Mouse (Mus musculus) embryonic facial prominence, embryonic 15.5 days (tissue): ENCODE results near the gene Ppfibp1. TPM values are rescaled to one million over a fixed set of nuclear protein-coding genes. Genes with fewer than 3 reads are reported as not detected.

Experiments used
- ATAC-seq: fragments of 200-750 bp; cut with Nextera tagmentation; 2 replicates; pipeline ENCODE4 v1.8.0; 2017; ENCODE audit warnings: low read depth, moderate TSS enrichment; ENCODE audit not compliant: insufficient number of reproducible peaks, low FRiP score, low TSS enrichment
- H3K27ac ChIP-seq: fragments of 300-500 bp; sonication (generic); replicated peaks from 2 replicates; pipeline ENCODE4 v1.5.1; 2015; ENCODE audit warnings: mild to moderate bottlenecking, inconsistent platforms
- H3K27me3 ChIP-seq: fragments of 300-500 bp; sonication (generic); 2 replicates; pipeline ENCODE4 v1.6.1; 2015; ENCODE audit warnings: inconsistent platforms
- H3K36me3 ChIP-seq: fragments of 300-500 bp; sonication (generic); 2 replicates; pipeline ENCODE4 v1.6.1; 2015; ENCODE audit warnings: mild to moderate bottlenecking, inconsistent platforms
- H3K4me1 ChIP-seq: fragments of 300-500 bp; sonication (generic); 2 replicates; pipeline ENCODE4 v1.6.1; 2015; ENCODE audit warnings: inconsistent platforms
- H3K4me2 ChIP-seq: fragments of 300-500 bp; sonication (generic); replicated peaks from 2 replicates; pipeline ENCODE4 v1.6.1; 2015; ENCODE audit warnings: mild to moderate bottlenecking, inconsistent platforms
- H3K4me3 ChIP-seq: fragments of 300-500 bp; sonication (generic); replicated peaks from 2 replicates; pipeline ENCODE4 v1.5.1; 2015; ENCODE audit warnings: mild to moderate bottlenecking, inconsistent platforms
- H3K9ac ChIP-seq: fragments of 300-500 bp; sonication (generic); 2 replicates; pipeline ENCODE4 v1.6.1; 2015; ENCODE audit warnings: inconsistent platforms
- H3K9me3 ChIP-seq: fragments of 300-500 bp; sonication (generic); replicated peaks from 2 replicates; pipeline ENCODE4 v1.6.1; 2016; ENCODE audit warnings: inconsistent platforms
- WGBS: fragments of 180-500 bp; shearing (Covaris S2); methylation state at CpG from one replicate; pipeline ENCODE4 v1.1.7; 2015; 5-methylcytosine and 5-hydroxymethylcytosine counted together
- polyA plus RNA-seq: library from polyadenylated mRNA; unstranded; fragments of >200 nt; fragmentation: Nextera tagmentation; extraction: Ambion mirVana; gene quantifications from 2 replicates; pipeline ENCODE4 v1.2.1, GENCODE M21; 2015

Gene Ppfibp1
- polyA plus RNA-seq, 1 experiment from 2014 or later = 54.2 TPM

DNA sequence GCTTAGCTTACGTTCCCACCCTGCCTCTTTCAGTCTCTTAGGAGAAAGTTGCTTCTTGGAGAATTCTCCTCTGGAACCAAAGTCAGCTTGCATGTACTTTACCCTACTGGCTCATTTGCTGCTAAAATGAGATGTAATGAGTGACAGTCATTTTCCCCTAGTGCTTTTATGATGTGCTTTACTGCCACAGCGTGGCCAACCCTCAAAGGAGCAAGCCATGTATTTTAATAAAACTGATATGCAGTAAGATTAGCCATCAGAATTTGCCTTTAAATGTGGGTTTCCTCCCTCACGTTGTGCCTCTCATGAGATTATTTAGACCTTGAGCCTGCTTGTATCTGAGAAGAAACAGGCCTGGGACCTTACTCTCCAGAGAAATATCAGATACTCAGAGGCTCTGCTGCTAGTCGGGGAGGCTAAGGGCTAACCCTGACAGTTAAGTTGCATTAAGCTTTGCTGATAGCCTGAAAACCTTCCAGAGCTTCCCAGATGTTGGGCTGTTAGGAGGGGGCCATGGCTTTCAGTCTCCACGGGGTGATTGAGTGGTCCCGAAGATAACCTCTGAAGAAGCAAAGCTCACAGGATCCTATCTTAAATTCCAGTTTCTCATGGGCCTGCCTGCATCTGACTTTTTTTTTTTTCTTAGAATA, 73.7 kb downstream of the Ppfibp1 start:
- WGBS = 47% methylated on average over 6 of the region's 6 CpGs
- ATAC-seq = no peak
- no peaks in the 10 kb centered on the region for H3K27me3 ChIP-seq
- no peaks in the 10 kb centered on the region for H3K9me3 ChIP-seq
- no peak overlapping the region for H3K9ac ChIP-seq
- no peaks in the 10 kb centered on the region for H3K36me3 ChIP-seq
- no peak overlapping the region for H3K4me3 ChIP-seq
- no peak overlapping the region; the same call in 1 of the 2 replicates for H3K27ac ChIP-seq
- peaks cover 21% of the 10 kb centered on the region; the same call in 1 of the 2 replicates for H3K4me1 ChIP-seq
- H3K4me2 ChIP-seq = no peak overlapping the region

DNA sequence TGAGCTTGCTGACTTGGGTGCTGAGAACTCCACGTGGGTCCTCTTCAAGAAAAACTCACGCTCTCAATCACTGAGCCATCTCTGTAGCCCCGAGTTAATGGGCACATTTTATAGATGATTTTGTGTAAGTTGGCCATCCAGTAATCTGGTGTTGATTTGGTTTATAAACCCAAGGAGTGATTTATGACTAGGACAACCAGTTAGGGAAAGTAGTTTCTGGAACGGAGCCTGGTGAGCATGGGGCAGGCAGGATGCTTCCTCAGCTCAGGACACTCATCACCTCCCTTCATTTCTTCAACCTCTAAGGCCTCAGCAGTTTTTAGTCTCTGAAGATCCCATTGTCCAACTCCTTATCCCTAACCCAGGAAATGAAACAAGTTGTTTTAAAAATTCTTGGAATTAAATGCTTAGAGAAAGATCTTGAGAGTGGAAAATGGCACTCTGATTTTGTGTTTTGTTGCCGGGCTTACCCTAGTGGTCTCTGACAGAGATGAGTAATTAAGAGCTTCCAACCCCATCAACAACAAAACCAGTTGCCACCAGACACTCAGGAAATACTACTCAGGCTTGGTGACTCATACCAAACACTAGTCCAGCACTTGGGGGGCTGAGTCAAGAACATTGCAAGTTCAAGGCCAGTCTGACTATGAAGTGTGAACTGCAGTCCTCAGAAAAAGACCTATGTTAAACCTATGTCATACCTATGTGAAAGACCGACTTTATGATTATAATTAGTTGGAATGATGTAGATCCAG, 75.3 kb downstream of the Ppfibp1 start:
- WGBS = 85% methylated on average over 6 of the region's 6 CpGs
- Histone ChIP-seq H3K4me2 (no peak overlapping the region), H3K9me3 (no peaks in the 10 kb centered on the region), H3K4me1 (peaks cover 26% of the 10 kb centered on the region; the same call in 1 of the 2 replicates), H3K9ac (no peak overlapping the region), H3K4me3 (no peak overlapping the region), H3K27ac (no peak overlapping the region), H3K27me3 (no peaks in the 10 kb centered on the region), H3K36me3 (no peaks in the 10 kb centered on the region)
- no peak for ATAC-seq

- 90% methylated on average over 13 of the region's 13 CpGs for whole genome bisulfite sequencing
- Histone ChIP-seq H3K4me1 (peaks cover 20% of the 10 kb centered on the region; the same call in 1 of the 2 replicates), H3K27ac (no peak overlapping the region), H3K4me3 (no peak overlapping the region), H3K9me3 (no peaks in the 10 kb centered on the region), H3K27me3 (no peaks in the 10 kb centered on the region), H3K9ac (no peak overlapping the region), H3K4me2 (no peak overlapping the region), H3K36me3 (no peaks in the 10 kb centered on the region)
- ATAC-seq = no peak
These were observed 77.0 kb downstream of the Ppfibp1 start for GRCm38 (mm10) chr6:146965139-146965772.

DNA sequence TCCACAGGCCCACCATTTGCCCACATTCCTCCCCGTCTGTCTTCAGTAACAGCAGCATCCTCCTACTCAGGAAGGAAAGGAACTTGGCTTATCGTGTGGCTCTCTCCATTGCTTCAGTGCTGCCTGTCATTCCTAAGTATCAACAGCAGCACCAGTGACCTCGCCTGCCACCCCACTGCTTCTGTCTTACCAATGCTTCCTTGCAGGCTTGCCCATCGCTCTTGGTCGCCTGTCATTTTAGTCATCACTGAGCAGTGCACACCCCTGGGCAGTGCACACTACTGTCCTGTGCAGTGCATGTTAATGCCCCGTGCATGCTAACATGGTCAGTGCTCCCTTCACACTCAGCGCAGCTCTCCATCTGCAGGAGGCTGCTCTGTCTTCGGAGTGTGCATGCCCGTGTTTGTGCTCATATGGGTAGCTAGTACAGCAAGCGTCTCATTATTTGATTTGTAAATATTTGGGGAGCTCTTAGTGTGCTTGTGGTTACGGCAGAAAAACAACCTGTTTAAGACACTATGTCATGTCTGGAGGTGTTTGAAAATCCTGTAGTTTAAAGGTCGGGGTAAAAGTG, 78.2 kb downstream of the Ppfibp1 start:
- Histone ChIP-seq H3K4me2 (no peak overlapping the region), H3K9ac (no peak overlapping the region), H3K36me3 (no peaks in the 10 kb centered on the region), H3K27ac (no peak overlapping the region), H3K27me3 (no peaks in the 10 kb centered on the region), H3K4me1 (0 out of 2 replicates have a peak, but pooled peaks cover 12% of the 10 kb centered on the region), H3K9me3 (no peaks in the 10 kb centered on the region), H3K4me3 (no peak overlapping the region)
- WGBS = 67% methylated on average over 12 of the region's 12 CpGs
- ATAC-seq = no peak

- Histone ChIP-seq H3K4me2 (no peak overlapping the region), H3K36me3 (no peaks in the 10 kb centered on the region), H3K9ac (no peak overlapping the region), H3K4me3 (no peak overlapping the region), H3K4me1 (0 out of 2 replicates have a peak, but pooled peaks cover 8% of the 10 kb centered on the region), H3K9me3 (no peaks in the 10 kb centered on the region), H3K27ac (no peak overlapping the region), H3K27me3 (no peaks in the 10 kb centered on the region)
- WGBS = 64% methylated on average over 6 of the region's 6 CpGs
- no peak for ATAC-seq
These were observed 79.5 kb downstream of the Ppfibp1 start for GRCm38 (mm10) chr6:146967836-146968235.

- no peaks in the 10 kb centered on the region for H3K36me3 ChIP-seq
- no peak overlapping the region for H3K9ac ChIP-seq
- no peaks in the 10 kb centered on the region for H3K9me3 ChIP-seq
- H3K27me3 ChIP-seq = no peaks in the 10 kb centered on the region
- H3K27ac ChIP-seq = no peak overlapping the region
- no peak overlapping the region for H3K4me3 ChIP-seq
- 59% methylated on average over 3 of the region's 3 CpGs for WGBS
- no peak for ATAC-seq
- peaks cover 18% of the 10 kb centered on the region; the same call in 1 of the 2 replicates for H3K4me1 ChIP-seq
- no peak overlapping the region for H3K4me2 ChIP-seq
These were observed 82.5 kb downstream of the Ppfibp1 start for GRCm38 (mm10) chr6:146970811-146971210.

GRCm38 (mm10) chr6:146971366-146971765, 83.1 kb downstream of the Ppfibp1 start:
- no peaks in the 10 kb centered on the region for H3K36me3 ChIP-seq
- no peak for ATAC-seq
- H3K27ac ChIP-seq = no peak overlapping the region
- no peaks in the 10 kb centered on the region for H3K27me3 ChIP-seq
- H3K4me2 ChIP-seq = no peak overlapping the region
- no peak overlapping the region for H3K4me3 ChIP-seq
- H3K9me3 ChIP-seq = no peaks in the 10 kb centered on the region
- H3K9ac ChIP-seq = no peak overlapping the region
- H3K4me1 ChIP-seq = peaks cover 18% of the 10 kb centered on the region; the same call in 1 of the 2 replicates
- 44% methylated on average over 3 of the region's 3 CpGs for WGBS

GRCm38 (mm10) chr6:146972009-146972408, 83.7 kb downstream of the Ppfibp1 start:
- H3K9me3 ChIP-seq = no peaks in the 10 kb centered on the region
- WGBS = 64% methylated on average over 6 of the region's 6 CpGs
- H3K4me2 ChIP-seq = no peak overlapping the region
- H3K4me1 ChIP-seq = peaks cover 18% of the 10 kb centered on the region; the same call in 1 of the 2 replicates
- no peak for ATAC-seq
- H3K4me3 ChIP-seq = no peak overlapping the region
- H3K27me3 ChIP-seq = no peaks in the 10 kb centered on the region
- peaks cover 3% of the 10 kb centered on the region; the same call in 1 of the 2 replicates for H3K36me3 ChIP-seq
- H3K27ac ChIP-seq = no peak overlapping the region
- H3K9ac ChIP-seq = no peak overlapping the region

GRCm38 (mm10) chr6:146972740-146973139, 84.5 kb downstream of the Ppfibp1 start:
- 68% methylated on average over 1 of the region's 1 CpGs for WGBS
- peaks cover 9% of the 10 kb centered on the region; the same call in 1 of the 2 replicates for H3K36me3 ChIP-seq
- no peak overlapping the region for H3K9ac ChIP-seq
- H3K27ac ChIP-seq = no peak overlapping the region
- no peak overlapping the region for H3K4me3 ChIP-seq
- no peak for ATAC-seq
- H3K9me3 ChIP-seq = no peaks in the 10 kb centered on the region
- H3K27me3 ChIP-seq = no peaks in the 10 kb centered on the region
- H3K4me2 ChIP-seq = no peak overlapping the region
- peaks cover 18% of the 10 kb centered on the region; the same call in 1 of the 2 replicates for H3K4me1 ChIP-seq

DNA sequence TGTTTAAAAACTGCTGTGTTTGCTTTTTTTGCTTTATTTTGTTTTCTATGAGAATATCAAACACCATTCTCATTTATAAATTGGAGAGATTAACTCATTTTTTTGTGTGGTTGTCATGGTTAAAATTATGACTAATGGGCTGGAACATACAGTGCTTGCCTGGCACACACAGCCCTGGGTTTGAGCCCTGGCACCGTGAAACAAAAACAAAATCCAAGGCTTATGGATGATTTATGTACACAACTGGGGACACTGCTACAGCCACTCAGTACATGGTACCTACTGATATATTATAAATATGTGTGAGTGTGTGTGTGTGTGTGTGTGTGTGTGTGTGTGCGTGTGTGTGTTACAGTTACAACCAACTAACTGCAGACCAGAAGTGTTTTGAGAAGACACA, 85.1 kb downstream of the Ppfibp1 start:
- WGBS = 63% methylated on average over 2 of the region's 2 CpGs
- H3K9ac ChIP-seq = no peak overlapping the region
- ATAC-seq = no peak

DNA sequence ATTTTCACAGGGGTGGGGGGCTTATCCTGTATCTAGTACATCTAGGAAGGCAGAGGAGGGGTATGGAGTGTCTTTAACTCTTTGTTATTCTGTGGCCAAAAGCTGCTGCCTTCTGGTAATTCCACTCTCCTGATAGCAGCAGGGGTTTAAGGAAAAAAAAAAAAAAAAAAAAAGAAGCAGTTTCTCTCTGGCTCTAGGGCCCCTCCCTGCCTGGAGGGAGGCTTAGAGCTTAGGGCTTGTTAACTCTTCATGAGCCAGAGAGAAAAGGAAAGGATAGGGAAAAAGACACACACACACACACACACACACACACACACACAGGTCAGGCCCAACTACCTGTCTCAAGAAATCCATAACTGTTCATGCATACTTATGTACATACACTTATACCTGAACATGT, 85.5 kb downstream of the Ppfibp1 start:
- no peak for ATAC-seq
- no peak overlapping the region for H3K4me3 ChIP-seq
- no peak overlapping the region for H3K27ac ChIP-seq
- no peaks in the 10 kb centered on the region for H3K9me3 ChIP-seq
- no peak overlapping the region for H3K9ac ChIP-seq
- H3K4me1 ChIP-seq = peaks cover 13% of the 10 kb centered on the region; the same call in 1 of the 2 replicates
- peaks cover 9% of the 10 kb centered on the region; the same call in 1 of the 2 replicates for H3K36me3 ChIP-seq
- H3K27me3 ChIP-seq = no peaks in the 10 kb centered on the region
- no peak overlapping the region for H3K4me2 ChIP-seq

More for the DNA sequence above, 85.1 kb downstream of the Ppfibp1 start:
- peaks cover 9% of the 10 kb centered on the region; the same call in 1 of the 2 replicates for H3K36me3 ChIP-seq
- H3K4me3 ChIP-seq = no peak overlapping the region
- peaks cover 13% of the 10 kb centered on the region; the same call in 1 of the 2 replicates for H3K4me1 ChIP-seq
- H3K9me3 ChIP-seq = no peaks in the 10 kb centered on the region
- no peak overlapping the region for H3K27ac ChIP-seq
- H3K27me3 ChIP-seq = no peaks in the 10 kb centered on the region
- no peak overlapping the region for H3K4me2 ChIP-seq
